Mouse (Mus musculus) mouse embryonic stem cell (cell line): ENCODE measurements around the gene Rbpms2.

Source experiments
- in situ Hi-C, 2 experiments: fragments of 300-500 bp; cut with MboI; formaldehyde crosslinking; loops; 1 replicate in 1 of 2; 3 replicates in 1 of 2; pipeline ENCODE4 v1.14.3; 2019 to 2020; ENCODE audit warnings: low sequenced_read_pairs in 2 of 2, low pct_unique_long_range_greater_than_20kb in 1 of 2, mixed read lengths in 1 of 2; ENCODE audit not compliant: unreplicated experiment in 1 of 2

Gene Rbpms2

DNA sequence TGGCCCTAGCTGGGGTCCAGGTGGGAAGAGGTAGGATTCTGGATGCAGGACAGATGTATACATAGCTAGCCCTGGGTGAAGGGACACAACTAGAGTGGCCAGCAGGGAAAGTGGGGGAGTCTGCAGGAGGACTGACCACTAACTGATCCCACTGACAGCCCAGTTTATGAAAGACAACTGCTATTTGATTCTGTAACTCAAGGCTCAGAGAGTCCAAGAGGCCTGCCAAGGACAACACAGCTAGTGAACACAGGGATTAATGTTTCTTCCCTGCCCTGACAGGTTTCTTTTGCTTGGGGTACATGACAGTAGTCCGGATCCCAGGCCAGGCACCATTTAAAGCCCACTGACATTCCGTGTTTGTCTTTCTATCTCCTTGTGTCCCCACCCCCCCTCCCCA is 22.3 kb upstream of the Rbpms2 start:
- in situ Hi-C loops: loop anchor here (5.0 to 10.0 kb wide), 2 partner anchors 55 to 248 kb away; no protein-coding TSS in a partner anchor

DNA sequence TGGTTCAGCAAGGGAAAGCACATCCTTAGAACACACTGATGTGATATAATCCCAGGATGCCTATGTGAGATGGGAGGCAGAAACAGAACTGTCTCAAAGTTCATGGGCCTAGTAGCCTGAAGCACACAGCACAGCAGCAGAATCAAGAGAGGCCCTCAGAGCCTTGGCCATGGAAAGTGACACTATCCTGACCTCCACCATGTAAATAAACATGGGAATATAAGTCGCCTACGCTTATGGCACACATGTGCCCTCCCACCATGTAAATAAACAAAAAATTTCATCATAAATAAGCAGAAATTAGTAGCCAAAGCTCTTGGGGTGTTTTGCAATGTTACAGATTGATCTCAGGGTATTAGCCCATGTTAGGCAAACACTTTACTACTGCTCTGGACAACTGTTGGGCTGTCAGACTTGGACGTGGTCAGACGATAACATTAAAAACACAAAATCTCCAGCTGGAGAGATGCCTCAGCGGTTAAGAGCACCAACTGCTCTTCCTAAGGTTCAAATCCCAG is 17.4 kb upstream of the Rbpms2 start:
- in situ Hi-C loops: no loop called here

DNA sequence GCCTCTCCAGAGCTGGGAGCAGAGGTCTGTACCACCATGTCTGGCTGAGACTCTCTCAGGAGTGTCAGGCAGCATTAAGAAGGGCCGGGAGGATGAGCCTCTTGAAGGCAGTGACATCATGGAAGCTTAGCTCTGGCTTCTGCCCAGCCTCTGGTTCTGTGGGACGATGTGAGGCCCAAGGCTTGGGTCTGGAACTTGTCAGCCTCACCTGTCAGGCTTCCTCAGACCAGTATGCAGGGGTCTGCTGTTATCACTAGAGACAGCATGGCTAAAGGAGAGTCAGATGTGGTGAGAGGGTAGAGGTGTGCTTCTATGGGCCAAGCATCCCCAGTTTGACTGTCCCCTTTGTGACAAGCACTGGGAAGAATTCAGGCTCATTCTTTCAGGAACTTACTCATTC is 16.4 kb upstream of the Rbpms2 start:
- in situ Hi-C loops: no loop called here

DNA sequence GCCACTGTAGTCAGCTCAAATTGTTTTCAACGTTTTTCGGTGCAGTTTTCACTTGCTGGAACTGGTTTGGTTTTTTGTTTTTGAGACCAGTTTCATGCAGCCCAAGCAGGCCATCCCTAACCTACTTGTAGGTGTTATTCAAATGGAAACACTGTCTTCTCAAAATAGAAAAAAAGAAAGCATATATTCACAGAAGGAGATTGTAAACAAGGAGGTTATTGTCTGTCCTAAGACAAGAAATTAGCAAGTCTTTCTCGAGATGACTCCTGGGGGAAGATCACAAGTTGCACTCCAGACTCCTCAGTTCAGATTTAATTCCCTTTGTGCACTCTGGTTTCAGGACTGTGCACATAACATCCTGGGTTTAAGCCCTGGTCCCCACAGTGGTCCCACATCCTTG is 10.1 kb upstream of the Rbpms2 start:
- in situ Hi-C loops: no loop called here

DNA sequence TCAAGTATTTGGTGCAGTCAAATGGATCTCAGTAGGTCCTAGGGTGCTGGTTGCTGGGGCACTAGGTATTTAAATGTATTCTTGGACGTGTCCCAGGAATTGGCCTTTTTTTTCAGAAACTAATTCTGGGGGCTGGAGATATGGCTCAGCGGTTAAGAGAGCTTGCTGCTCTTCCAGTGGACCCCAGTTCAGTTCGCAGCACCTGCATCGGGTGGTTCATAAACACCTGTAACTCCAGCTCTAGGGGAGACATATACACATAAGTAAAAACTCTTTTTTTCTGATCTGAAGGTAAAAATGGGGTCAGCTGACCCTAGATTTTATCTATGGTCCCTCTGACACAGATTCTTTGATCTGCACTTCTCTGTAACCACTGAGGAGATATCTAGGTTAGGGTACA is 8.3 kb upstream of the Rbpms2 start:
- in situ Hi-C loops: no loop called here

DNA sequence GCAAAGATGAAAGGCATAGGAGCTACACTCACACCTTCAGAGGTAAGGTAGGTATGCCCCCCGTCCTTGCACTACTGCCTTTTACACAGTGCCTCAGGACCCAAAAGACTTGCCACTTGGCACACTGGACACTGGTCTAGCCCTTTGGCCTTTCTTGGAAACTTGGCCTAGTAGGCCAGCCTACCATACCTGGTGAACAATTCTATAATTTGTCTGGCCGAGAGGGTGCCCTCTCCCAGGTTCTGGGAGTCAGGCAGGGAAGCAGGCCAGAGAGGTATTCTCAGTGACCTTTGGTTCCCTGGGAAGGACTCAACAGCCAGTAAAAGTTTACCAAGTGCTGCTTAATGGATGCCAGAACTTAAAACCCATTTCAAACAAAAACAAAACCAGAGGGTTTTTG is 7.8 kb upstream of the Rbpms2 start:
- in situ Hi-C loops: no loop called here

DNA sequence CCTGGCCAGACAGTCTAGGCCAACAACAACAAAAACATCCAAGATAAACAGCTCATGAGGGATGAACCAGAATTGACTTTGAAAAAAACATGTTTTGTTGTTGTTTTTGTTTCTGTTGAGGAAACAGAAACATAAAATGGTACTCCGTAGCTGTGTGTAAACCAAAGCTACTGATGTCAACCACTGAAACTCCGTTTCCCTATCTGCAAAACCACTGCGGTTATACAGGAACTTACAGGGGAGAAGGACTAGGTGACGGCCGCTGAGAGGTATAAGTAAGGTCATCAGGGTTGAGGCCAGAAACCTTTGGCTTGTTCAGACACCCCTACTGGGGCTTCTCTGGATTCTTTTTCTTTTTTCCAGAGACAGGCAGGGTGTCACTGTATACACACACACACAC is 6.6 kb upstream of the Rbpms2 start:
- in situ Hi-C loops: no loop called here

DNA sequence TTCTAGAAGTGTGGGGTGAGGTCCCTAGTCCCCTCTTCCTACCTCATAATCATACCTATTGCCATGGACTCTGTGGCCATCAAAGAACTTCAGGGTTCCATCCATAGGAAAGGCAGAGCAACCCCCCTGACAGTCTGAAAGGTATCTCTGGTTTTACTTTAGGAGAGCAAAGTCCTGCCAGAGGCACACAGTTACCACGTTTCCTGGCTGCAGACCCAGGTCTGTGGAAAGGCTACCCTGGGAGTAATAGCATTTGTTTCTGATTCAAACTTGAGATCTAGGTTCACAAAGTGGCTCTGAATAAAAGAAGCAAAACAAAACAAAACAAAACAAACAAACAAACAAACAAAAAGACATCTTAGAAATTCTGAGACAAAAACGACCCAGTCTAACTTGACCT is 5.2 kb upstream of the Rbpms2 start:
- in situ Hi-C loops: no loop called here

DNA sequence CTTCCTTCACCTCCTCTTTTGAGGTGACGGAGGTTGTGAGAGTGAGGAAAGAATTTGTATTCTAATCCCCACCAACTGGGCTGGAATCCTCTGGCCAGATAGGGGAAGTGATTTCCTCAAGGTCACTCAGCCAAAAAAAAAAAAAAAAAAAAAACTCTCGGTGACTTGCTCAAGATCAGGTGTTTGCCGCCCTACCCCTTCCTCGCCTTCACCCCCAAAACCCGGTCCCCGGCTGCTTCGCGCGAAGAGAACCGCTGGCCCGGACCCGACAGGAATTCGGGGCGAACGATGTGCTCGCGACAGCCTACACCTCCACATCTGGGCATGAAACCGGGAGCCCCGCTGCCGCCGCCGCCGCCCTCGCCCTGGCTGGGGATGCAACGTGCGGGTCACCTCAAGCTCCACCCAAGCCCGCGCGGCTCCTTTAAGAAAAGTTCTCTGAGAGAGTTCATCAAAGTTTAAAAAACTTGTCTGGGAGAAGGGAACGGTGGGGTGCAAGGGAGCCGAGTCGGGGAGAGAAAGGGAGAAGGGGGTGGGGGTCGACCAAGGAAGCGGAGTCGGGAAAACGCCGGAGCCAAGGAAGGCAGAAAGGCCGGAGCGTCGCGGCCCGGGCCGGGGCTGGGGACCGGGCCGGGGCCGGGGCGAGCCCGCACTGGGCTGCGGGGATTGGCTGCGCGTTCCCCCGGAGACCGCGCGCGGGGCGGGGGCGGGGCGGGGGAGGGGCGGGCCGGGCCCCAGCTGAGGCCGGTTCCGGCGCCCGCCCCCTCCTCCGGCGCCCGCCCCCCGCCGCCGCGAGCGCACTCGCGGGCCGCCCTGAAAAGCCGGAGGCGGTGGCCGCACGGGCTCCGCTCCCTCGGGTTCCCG is 551 bp downstream of the Rbpms2 start:
- in situ Hi-C loops: no loop called here

DNA sequence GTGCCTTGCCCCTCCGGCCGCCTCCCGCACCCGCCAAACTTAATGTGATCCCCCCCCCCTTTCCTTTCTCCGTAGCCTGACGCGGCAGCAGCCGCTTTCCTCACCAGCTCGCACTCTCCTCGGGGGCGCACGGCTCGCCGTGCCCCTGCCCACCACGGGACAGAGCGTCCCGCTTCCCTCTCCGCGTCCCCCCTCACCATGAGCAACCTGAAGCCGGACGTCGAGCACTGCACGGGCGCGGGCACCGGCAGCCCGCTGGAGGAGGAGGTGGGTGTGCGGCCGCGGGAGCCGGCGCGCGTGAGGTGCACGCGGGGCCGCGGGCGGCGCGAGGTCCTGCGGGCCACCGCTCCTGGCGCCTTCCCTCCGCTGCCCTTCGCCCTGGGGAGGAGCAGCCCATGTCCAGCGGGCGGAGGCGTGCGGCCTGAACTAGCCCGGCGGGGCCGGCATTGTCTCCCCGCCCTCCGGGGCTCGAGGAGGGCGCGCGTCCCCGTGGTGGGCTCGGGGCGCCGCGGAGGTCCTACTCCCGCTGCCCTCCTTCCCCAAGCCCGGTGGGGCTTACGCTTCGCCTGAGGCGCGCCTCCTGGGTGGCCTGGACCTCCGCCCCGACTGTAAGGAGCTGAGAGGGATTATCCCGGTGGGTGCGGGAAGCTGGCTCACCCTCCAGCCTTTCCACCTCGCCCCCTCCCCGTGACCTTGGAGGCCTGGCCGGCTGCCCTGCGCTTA is 1.3 kb downstream of the Rbpms2 start:
- in situ Hi-C loops: no loop called here

DNA sequence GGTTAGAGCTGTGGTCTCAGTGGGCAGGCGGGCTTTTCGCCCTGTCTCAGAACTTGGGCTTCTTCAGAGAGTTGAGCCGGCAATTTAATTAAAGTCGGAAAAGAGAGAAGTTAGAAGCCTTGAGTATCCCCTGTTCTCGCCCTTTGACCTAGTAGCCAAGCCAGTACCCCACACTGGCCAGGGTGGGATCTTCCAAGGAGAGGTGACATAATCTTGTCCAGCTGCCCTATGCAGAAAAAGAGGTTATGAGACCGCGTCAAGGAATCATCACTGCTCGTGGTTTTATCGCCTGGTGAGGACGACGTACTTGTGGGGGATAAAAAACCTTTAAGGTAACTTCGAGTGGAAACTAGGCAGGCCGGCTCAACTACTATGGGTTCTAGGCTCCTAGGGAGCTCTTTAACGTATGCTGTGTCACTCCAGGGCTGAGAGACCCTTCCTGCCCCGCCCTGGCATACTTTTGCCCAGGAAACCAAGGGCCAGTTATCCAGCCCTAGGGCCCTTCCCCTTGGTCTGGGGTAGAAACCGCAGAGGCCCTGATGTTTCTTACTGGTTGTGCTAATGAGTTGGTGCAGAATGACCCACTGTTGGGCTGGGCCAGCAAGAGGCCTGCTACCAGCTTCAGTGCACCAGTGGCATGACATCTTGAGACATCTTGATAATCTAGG is 2.0 kb downstream of the Rbpms2 start:
- in situ Hi-C loops: no loop called here

DNA sequence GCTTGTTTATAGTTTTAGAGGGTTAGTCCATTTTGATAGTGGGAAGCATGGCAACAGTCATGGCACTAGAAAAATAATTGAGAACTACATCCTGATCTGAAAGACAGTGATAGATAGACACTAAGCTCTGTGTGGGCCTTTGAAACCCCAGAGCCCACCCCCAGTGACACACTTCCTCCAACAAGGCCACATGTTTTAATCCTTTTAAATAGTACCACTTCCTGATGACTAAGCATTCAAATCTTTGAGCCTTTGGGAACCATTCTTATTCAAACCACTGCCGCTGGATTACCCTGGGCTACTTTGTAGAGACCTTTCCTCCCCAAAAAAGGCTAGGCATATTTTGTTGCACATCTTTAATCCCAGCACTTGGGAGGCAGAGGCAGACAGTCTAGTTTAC is 6.3 kb downstream of the Rbpms2 start:
- in situ Hi-C loops: no loop called here

DNA sequence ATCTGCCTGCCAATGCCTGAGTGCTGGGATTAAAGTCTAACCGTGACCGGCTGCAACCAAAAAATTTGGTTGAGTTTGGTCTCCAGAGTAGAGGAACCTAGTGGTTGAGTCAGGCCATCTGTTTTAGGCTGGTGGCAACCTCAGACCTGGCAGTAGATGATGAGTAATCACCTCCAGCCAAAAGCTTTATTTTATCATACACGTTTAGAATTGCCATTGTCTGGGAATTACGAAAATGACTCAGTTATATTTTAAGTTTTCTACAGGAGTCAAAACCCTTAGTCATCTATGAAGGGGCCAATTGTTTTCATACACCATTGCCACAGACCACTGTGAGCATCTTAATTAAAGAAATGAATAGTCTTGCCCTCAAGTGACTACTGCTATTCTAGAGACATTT is 7.5 kb downstream of the Rbpms2 start:
- in situ Hi-C loops: no loop called here

DNA sequence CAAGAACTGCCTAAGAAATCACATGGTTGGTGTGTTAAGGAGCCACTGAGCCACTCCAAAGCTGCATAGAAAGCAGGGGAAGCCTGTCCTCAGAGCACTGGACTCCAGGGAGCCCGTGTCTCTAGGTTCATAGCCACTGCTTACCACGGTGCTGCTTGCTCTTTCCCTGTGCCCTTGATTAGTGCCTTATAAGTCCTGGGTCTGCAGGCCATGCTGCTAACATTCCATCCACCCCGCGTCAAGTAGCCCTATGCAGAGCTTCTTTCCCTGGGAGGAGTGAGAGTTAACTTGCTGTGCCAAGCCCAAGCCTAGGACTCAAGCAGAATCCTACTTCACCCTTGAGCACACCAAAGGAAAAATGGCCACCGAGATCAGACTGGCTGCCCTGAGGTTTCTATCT is 9.6 kb downstream of the Rbpms2 start:
- in situ Hi-C loops: no loop called here

DNA sequence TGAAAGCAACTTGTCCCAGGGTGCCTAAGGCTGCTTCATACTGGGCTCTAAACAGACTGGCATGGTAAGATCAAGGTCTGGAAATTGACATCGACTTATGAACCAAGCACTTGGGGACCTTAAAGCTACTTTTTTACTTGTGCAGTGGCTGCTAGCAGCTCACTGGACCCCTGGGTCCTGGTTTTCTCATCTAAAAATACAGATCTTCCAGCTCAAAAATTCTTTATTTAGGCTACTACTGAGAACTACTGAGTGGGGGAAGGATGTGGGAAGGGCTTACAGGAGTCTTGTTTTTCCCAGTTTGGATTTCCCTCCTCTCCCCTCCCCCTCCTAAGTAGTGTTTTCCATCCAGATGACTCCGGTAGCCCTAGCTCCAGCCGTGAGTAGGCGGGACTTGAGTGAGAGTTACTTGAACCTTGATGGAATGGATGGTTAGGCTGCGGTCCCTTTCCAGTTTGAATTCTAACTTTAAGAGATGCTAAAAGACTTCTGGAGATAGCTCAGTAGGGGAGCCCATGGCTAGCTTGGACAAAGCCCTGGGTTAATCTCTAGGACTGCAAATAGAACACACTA is 11.5 kb downstream of the Rbpms2 start:
- in situ Hi-C loops: no loop called here

DNA sequence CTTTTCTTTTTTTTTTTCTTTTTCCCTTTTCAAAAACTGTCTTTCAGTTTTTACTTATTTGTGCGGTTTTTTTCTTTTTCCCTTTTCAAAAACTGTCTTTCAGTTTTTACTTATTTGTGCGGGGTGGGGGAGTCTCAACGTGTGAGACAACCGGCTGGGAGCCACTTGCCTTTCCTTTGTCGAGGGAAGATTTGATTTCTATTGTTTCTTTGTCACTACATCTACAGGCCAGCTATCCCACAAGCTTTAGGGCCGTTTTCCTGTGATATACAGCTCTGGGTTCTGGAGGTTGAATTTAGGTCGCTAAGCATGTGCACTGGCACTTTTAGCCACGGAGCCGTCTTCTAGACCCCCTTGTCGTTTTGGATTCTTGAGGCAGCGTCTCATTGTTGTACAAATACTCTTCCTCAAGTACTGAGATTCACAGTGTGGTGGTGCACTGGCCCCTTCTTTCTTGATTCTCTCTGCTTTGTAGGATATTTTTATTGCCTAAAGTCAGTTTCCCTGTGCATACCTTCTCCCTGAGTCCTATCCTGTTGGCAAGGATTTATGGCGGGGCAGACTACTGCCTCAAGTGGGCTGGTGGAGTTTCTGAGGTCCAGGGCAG is 12.1 kb downstream of the Rbpms2 start:
- in situ Hi-C loops: no loop called here

DNA sequence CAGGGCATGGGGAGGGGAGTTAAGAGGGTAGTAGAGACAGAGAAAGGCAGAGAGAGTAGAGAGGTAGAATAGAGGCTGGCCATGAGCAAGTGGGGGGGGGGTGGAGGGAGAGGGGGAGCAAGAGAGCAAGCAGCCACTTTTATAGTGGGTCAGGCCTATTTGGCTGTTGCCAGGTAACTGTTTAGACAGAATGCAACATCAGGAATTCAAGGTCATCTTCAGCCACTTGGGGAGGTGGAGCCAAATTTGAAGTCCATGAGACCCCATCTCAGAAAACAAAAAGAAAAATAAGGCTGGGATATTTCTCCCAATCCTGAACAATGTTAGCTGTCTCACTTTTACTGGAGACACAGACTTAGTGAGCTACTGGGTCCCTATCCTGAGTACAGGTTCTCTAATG is 13.1 kb downstream of the Rbpms2 start:
- in situ Hi-C loops: no loop called here

DNA sequence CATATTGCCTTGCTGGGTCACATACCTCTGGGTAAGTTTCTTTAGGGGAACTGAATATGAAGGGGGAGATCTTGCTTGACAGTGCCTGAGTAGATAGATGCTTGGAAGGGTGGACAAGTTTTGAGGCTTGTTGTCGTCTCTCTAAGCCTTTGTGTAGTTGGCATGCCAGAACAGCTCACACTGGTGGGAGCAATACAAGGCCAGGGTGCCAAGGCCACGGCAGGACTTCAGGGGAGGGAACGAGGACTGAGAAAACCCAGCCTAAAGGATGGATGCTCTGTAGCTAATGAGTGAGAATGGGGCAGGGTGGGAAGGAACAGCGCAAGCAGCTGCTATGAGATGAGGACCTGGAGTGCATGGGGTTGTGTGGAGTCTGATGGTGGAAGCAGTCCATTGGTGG is 15.5 kb downstream of the Rbpms2 start:
- in situ Hi-C loops: no loop called here

DNA sequence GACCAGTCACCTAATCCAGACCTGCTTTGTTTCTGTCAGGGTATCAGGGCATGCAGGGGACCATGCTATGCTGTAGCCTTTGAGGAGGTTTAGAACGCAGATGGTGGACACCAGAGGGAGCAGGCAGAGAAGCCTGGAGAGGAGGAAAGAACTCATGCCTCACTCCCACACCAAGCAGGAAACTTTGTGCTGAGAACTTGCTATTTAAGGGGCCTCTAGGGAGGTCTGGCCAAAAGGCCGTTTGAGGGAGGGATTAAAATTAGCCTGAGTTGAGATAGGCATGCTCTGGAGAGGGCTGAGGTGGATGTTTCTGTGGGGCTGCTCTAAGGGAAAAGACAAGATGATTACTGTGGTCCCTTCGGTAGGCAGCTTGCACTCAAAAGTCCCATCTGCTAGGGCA is 16.5 kb downstream of the Rbpms2 start:
- in situ Hi-C loops: no loop called here
